Mouse (Mus musculus) T-helper 1 cell (primary cell): ENCODE measurements around the gene Rad54l2.

Experiments used
- in situ Hi-C: fragments of 300-600 bp; cut with MboI, MseI; formaldehyde crosslinking; loops from one replicate; pipeline ENCODE4 v1.15.1; 2025; ENCODE audit warnings: high pct_unique_total_duplicates

The Rad54l2 gene

GRCm38 (mm10) chr9:106788812-106789321, at the start of gene Rad54l2:
Gene Rad54l2, minus strand, starts transcription at chr9:106789194.
- in situ Hi-C loops = loop anchor here (10.0 kb wide), 1 partner anchor 1256 kb away; the partner anchor contains the start of gene Gmppb

- in situ Hi-C loops = no loop called here
Measured at GRCm38 (mm10) chr9:106822381-106823104, 33.5 kb upstream of the Rad54l2 start.

- in situ Hi-C loops = no loop called here
Measured at GRCm38 (mm10) chr9:106821618-106822380, 32.8 kb upstream of the Rad54l2 start, which contains the start of gene Dcaf1. Gene Dcaf1, plus strand, starts transcription at chr9:106821874.

GRCm38 (mm10) chr9:106821050-106821617, 32.1 kb upstream of the Rad54l2 start:
- in situ Hi-C loops = no loop called here

- in situ Hi-C loops = loop anchor here (5.0 kb wide), 1 partner anchor 132 kb away; the partner anchor contains the start of gene Tex264
Measured at GRCm38 (mm10) chr9:106819201-106819600, 30.2 kb upstream of the Rad54l2 start.

- in situ Hi-C loops = loop anchor here (5.0 kb wide), 1 partner anchor 131 kb away; the partner anchor contains the start of gene Tex264
Measured at GRCm38 (mm10) chr9:106818191-106818590, 29.2 kb upstream of the Rad54l2 start.

- in situ Hi-C loops = no loop called here
Measured at GRCm38 (mm10) chr9:106806503-106806902, 17.5 kb upstream of the Rad54l2 start.

- in situ Hi-C loops = no loop called here
Measured at GRCm38 (mm10) chr9:106790831-106791230, 1.8 kb upstream of the Rad54l2 start.

GRCm38 (mm10) chr9:106789363-106789762, 369 bp upstream of the Rad54l2 start:
- in situ Hi-C loops = loop anchor here (10.0 kb wide), 1 partner anchor 1255 kb away; the partner anchor contains the start of gene Gmppb

GRCm38 (mm10) chr9:106787979-106788811, 799 bp downstream of the Rad54l2 start:
- in situ Hi-C loops = loop anchor here (10.0 kb wide), 1 partner anchor 1257 kb away; the partner anchor contains the start of gene Gmppb

GRCm38 (mm10) chr9:106785206-106785605, 3.8 kb downstream of the Rad54l2 start:
- in situ Hi-C loops = loop anchor here (10.0 kb wide), 1 partner anchor 1260 kb away; the partner anchor contains the start of gene Gmppb

- in situ Hi-C loops = loop anchor here (10.0 kb wide), 1 partner anchor 1261 kb away; the partner anchor contains the start of gene Gmppb
Measured at GRCm38 (mm10) chr9:106783554-106783953, 5.4 kb downstream of the Rad54l2 start.

- in situ Hi-C loops = loop anchor here (10.0 kb wide), 1 partner anchor 1265 kb away; the partner anchor contains the start of gene Gmppb
Measured at GRCm38 (mm10) chr9:106780086-106780485, 8.9 kb downstream of the Rad54l2 start.

- in situ Hi-C loops = no loop called here
Measured at GRCm38 (mm10) chr9:106778319-106778718, 10.7 kb downstream of the Rad54l2 start.

- in situ Hi-C loops = no loop called here
Measured at GRCm38 (mm10) chr9:106777423-106777822, 11.6 kb downstream of the Rad54l2 start.

GRCm38 (mm10) chr9:106776116-106776515, 12.9 kb downstream of the Rad54l2 start:
- in situ Hi-C loops = no loop called here

GRCm38 (mm10) chr9:106771770-106772169, 17.2 kb downstream of the Rad54l2 start:
- in situ Hi-C loops = no loop called here

- in situ Hi-C loops = no loop called here
Measured at GRCm38 (mm10) chr9:106770216-106770615, 18.8 kb downstream of the Rad54l2 start.

- in situ Hi-C loops = no loop called here
Measured at GRCm38 (mm10) chr9:106769781-106770180, 19.2 kb downstream of the Rad54l2 start.

GRCm38 (mm10) chr9:106756421-106756820, 32.6 kb downstream of the Rad54l2 start:
- in situ Hi-C loops = no loop called here

- in situ Hi-C loops = no loop called here
Measured at GRCm38 (mm10) chr9:106755776-106756175, 33.2 kb downstream of the Rad54l2 start.
